Mouse (Mus musculus): ENCODE results near the gene Pik3c2g. TPM values are rescaled to one million over a fixed set of nuclear protein-coding genes. Genes with fewer than 3 reads are reported as not detected.
"Not testable (repeated sequence)": the region's sequence is repeated elsewhere in the genome, so short reads cannot be mapped to it uniquely, and the experiment has no call there.

Pik3c2g gene
- polyA plus RNA-seq, 1 experiment from 2014 or later = 3.0 TPM

DNA sequence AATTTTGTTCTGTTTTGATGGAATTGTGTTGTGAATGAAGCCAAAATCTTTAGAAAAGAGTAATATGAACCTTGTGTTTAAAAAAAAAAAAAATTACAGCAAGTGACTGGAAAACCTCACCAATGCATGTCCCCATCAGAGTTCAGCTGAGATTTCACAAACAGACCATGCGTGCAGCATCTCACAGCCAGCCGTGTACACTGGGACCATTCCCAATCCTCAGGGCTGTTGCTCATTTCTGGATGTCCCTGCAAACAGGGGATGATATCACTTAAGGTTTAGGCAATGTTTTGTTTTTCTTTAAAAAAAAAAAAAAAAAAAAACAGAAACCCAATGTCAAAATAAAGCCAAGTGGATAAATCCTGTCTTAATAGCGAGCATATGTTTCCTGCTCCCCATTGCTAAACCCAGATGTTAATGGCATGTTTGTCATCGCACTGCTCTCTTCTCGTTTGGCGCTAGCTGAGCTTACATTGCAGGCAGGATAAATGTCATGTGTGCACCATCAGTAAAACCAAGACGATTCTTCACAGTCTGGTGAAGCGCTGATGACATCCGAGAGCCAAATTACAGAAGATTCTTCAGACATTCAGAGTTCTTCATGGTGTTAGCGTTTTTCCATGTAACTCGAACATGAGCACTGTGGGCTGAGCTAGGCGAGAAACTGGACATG is 322.1 kb downstream of the Pik3c2g start:
- Histone ChIP-seq H3K4me2 (replicated peaks; ENCODE audit: low read depth, low read length) (no peak overlapping the region), H3K27me3 (replicated peaks; ENCODE audit: insufficient read depth, low read length) (no peaks in the 10 kb centered on the region), H3K9ac (replicated peaks; ENCODE audit: low read depth) (no peak overlapping the region), H3K9me3 (ENCODE audit: low read length) (no peaks in the 10 kb centered on the region), H3K27ac (ENCODE audit: low read length) (no peak overlapping the region), H3K36me3 (ENCODE audit: insufficient read depth, low read length) (no peaks in the 10 kb centered on the region), H3K4me3 (ENCODE audit: low read depth, low read length) (no peak overlapping the region), H3K4me1 (ENCODE audit: insufficient read depth, low read depth, low read length) (no peaks in the 10 kb centered on the region)
- DNase-seq (ENCODE audit: low spot score) = peak; percentile 75
- WGBS = 59% methylated on average over 12 of the region's 12 CpGs
- ATAC-seq = peak; percentile 69
- TF ChIP-seq CTCF (IDR thresholded peaks at IDR 0.05) (no peak), EP300 (IDR thresholded peaks at IDR 0.05) (peak; percentile 32; the same call in 1 of the 2 replicates)

GRCm38 (mm10) chr6:139928766-139929165 is 341.7 kb downstream of the Pik3c2g start:
- DNase-seq (ENCODE audit: low spot score) = no peak
- no peak for ATAC-seq
- WGBS = 46% methylated on average over 5 of the region's 5 CpGs

DNA sequence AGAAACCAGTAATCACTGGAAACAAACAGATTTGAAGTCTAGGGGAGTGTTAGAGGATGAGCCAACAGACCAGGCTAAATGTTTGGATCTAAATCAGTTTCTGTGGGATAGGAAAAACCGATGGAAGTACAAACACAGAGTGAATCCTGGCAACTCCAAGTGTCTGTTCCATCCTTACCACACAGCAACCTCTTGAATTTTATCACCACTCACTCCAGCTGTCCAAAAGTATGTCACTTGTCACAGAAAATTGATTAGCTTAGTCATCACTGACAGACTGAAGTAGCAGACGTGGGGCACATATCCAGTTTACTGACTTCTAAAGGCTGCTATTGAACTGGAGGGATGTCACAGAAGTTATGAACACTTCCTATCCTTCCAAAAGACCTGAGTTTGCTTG is 347.8 kb downstream of the Pik3c2g start:
- Histone ChIP-seq H3K27ac (ENCODE audit: low read length) (no peak overlapping the region), H3K4me2 (replicated peaks; ENCODE audit: low read depth, low read length) (no peak overlapping the region), H3K9ac (replicated peaks; ENCODE audit: low read depth) (no peak overlapping the region), H3K27me3 (replicated peaks; ENCODE audit: insufficient read depth, low read length) (no peaks in the 10 kb centered on the region), H3K4me3 (ENCODE audit: low read depth, low read length) (no peak overlapping the region), H3K36me3 (ENCODE audit: insufficient read depth, low read length) (no peaks in the 10 kb centered on the region), H3K4me1 (ENCODE audit: insufficient read depth, low read depth, low read length) (no peaks in the 10 kb centered on the region), H3K9me3 (ENCODE audit: low read length) (no peaks in the 10 kb centered on the region)
- no peak for TF ChIP-seq CTCF (IDR thresholded peaks at IDR 0.05)
- no peak for TF ChIP-seq EP300 (IDR thresholded peaks at IDR 0.05)
- WGBS = 23% methylated on average over 2 of the region's 2 CpGs
- no peak for DNase-seq (ENCODE audit: low spot score)
- no peak for ATAC-seq

More at GRCm38 (mm10) chr6:139928766-139929165, 341.7 kb downstream of the Pik3c2g start:
- Histone ChIP-seq H3K27ac (ENCODE audit: low read length) (no peak overlapping the region), H3K4me1 (ENCODE audit: insufficient read depth, low read depth, low read length) (no peaks in the 10 kb centered on the region), H3K4me2 (replicated peaks; ENCODE audit: low read depth, low read length) (no peak overlapping the region), H3K9ac (replicated peaks; ENCODE audit: low read depth) (no peak overlapping the region), H3K27me3 (replicated peaks; ENCODE audit: insufficient read depth, low read length) (no peaks in the 10 kb centered on the region), H3K36me3 (ENCODE audit: insufficient read depth, low read length) (no peaks in the 10 kb centered on the region), H3K4me3 (ENCODE audit: low read depth, low read length) (no peak overlapping the region), H3K9me3 (ENCODE audit: low read length) (no peaks in the 10 kb centered on the region)
- no peak for TF ChIP-seq CTCF (IDR thresholded peaks at IDR 0.05)
- TF ChIP-seq EP300 (IDR thresholded peaks at IDR 0.05) = no peak

DNA sequence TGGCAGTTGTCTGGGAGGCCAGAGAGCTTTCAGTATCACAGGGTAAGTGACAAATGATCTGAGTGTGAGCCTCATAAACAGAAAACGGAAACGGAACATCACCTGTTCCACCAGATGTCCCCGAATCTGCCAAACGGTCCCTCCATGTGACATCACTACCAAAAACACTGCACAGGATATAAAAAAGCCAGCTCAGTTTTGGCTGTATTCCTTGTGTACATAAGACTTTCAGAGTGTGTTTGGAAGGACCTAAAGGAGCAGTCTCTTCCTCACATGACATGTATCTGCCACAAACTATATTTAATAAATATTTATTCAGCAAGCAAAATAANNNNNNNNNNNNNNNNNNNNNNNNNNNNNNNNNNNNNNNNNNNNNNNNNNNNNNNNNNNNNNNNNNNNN is 350.6 kb downstream of the Pik3c2g start:
- not testable (repeated sequence) for H3K27ac ChIP-seq (ENCODE audit: low read length); H3K4me2 ChIP-seq (replicated peaks; ENCODE audit: low read depth, low read length); H3K9ac ChIP-seq (replicated peaks; ENCODE audit: low read depth); H3K4me1 ChIP-seq (ENCODE audit: insufficient read depth, low read depth, low read length); DNase-seq (ENCODE audit: low spot score); H3K36me3 ChIP-seq (ENCODE audit: insufficient read depth, low read length); H3K27me3 ChIP-seq (replicated peaks; ENCODE audit: insufficient read depth, low read length); ATAC-seq; H3K9me3 ChIP-seq (ENCODE audit: low read length); H3K4me3 ChIP-seq (ENCODE audit: low read depth, low read length)
- WGBS = 54% methylated on average over 4 of the region's 4 CpGs

DNA sequence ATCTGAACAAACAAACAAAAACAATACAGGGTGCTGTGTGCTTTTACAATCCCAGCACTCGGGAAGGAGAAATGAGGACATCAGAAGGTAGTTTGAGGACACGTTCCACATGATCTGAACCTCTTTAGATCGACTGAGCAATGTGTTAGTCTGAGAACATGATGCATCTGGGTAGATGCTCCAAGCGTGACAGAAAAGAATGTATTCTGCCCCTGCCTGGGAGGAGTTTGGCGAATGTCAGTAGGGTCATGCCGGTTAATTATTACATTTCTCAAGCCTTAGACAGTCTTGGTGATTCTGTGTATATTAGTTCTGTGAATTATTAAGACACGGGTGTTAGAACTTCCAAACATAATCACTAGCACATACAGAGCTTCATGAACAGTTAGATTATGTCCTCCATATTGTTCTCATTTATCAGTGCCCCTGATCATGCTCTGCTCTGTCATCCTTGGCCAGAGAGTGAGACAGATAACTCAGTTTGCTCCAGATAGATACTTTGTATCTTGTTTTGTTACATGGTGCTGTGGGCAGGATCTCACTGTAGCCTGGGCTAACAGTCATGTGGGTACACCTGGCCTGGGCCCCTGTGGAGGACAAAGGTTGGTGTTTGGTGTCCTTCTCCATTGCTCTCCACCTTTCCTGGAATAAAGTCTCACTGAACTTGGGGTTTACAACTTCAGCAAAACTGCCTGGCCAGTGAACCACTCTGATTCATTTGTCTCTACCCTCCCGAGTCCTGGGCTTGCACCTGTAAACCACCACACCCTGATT is 360.3 kb downstream of the Pik3c2g start:
- no peak overlapping the region for H3K9ac ChIP-seq (replicated peaks; ENCODE audit: low read depth)
- no peaks in the 10 kb centered on the region for H3K4me1 ChIP-seq (ENCODE audit: insufficient read depth, low read depth, low read length)
- no peaks in the 10 kb centered on the region for H3K36me3 ChIP-seq (ENCODE audit: insufficient read depth, low read length)
- 72% methylated on average over 8 of the region's 8 CpGs for WGBS
- H3K4me3 ChIP-seq (ENCODE audit: low read depth, low read length) = no peak overlapping the region
- H3K4me2 ChIP-seq (replicated peaks; ENCODE audit: low read depth, low read length) = no peak overlapping the region
- ATAC-seq = no peak
- H3K27ac ChIP-seq (ENCODE audit: low read length) = no peak overlapping the region
- TF ChIP-seq CTCF (IDR thresholded peaks at IDR 0.05) = no peak
- no peak for TF ChIP-seq EP300 (IDR thresholded peaks at IDR 0.05)
- no peak for DNase-seq (ENCODE audit: low spot score)
- no peaks in the 10 kb centered on the region for H3K27me3 ChIP-seq (replicated peaks; ENCODE audit: insufficient read depth, low read length)
- H3K9me3 ChIP-seq (ENCODE audit: low read length) = no peaks in the 10 kb centered on the region

DNA sequence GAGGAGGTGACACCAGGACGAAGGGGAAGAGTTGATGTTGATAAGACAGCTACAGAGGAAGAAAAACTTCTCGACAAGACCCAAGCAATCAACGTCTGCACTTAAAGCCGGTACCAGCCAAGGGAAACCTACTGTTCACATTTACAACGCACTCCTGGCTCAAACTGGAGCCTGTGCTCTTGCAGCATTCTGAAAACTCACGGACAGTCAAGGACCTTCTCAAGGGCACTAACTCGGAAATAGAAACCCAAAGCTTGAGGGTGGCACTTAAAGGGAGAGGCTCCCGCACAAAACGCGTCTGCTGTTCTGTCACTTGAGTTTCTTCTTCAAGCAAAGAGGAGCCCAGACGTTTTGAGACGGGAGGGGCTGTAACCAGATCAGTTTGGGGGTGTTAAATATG is 366.6 kb downstream of the Pik3c2g start:
- Histone ChIP-seq H3K9ac (replicated peaks; ENCODE audit: low read depth) (no peak overlapping the region), H3K4me2 (replicated peaks; ENCODE audit: low read depth, low read length) (no peak overlapping the region), H3K36me3 (ENCODE audit: insufficient read depth, low read length) (no peaks in the 10 kb centered on the region), H3K9me3 (ENCODE audit: low read length) (no peaks in the 10 kb centered on the region), H3K27me3 (replicated peaks; ENCODE audit: insufficient read depth, low read length) (no peaks in the 10 kb centered on the region), H3K27ac (ENCODE audit: low read length) (no peak overlapping the region), H3K4me3 (ENCODE audit: low read depth, low read length) (no peak overlapping the region), H3K4me1 (ENCODE audit: insufficient read depth, low read depth, low read length) (no peaks in the 10 kb centered on the region)
- TF ChIP-seq EP300 (IDR thresholded peaks at IDR 0.05) (peak; percentile 22; the same call in 1 of the 2 replicates), CTCF (IDR thresholded peaks at IDR 0.05) (no peak)
- 48% methylated on average over 12 of the region's 12 CpGs for WGBS
- peak; percentile 75 for DNase-seq (ENCODE audit: low spot score)
- ATAC-seq = peak; percentile 85

All from lung, postnatal 0 days (tissue).